23 mouse cellular contexts compared by ENCODE assay signal in the genomic region with DNA sequence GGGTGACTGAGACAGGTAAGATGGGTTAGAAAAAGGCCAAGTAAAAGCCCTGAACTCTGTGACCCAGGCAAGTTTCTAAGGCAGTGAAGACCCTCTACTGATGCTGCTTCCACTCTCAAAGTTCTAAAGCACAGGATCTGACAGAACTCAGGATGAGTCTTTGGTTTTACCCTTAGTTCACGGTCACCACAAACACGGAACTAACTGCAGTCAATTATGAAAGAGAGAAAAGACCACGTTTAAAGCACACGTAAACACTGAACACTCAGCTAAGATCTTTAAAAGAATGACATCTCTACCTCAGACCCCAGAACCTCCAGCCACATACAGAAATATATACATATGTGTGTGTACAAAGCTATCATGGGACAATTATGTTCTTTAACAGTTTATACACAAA. TPM values are rescaled to one million over a fixed set of nuclear protein-coding genes. Genes with fewer than 3 reads are reported as not detected.
DNase-seq lines count a peak whose midpoint lies in the region; ATAC-seq and TF ChIP-seq lines count a peak whose summit lies in the region.
"Had no signal": no experiment of that assay in that cellular context is flagged by ENCODE, and none has a peak within 500 bp of the region (broad histone marks: within the 10 kb centered on the region; RNA-seq: fewer than 3 reads in every experiment).

No protein-coding gene starts in this region.

- no peaks in the 10 kb centered on the region for H3K27me3 ChIP-seq in liver, embryonic 13.5 days
- no peaks in the 10 kb centered on the region for H3K27me3 ChIP-seq in liver, embryonic 11.5 days (replicated peaks; ENCODE audit: control insufficient read depth, insufficient read depth, low read length)
- H3K27me3 ChIP-seq in small intestine, adult 2 months (ENCODE audit: control insufficient read depth, insufficient read depth, low read length) = no peaks in the 10 kb centered on the region
- no peaks in the 10 kb centered on the region for H3K27me3 ChIP-seq in limb, embryonic 10.5 days (ENCODE audit: low read depth, poor library complexity, severe bottlenecking)
- H3K27me3 ChIP-seq: embryonic facial prominence, embryonic 15.5 days; hindbrain, embryonic 15.5 days; limb, embryonic 15.5 days; midbrain, embryonic 15.5 days; Patski had no signal

- peaks cover 17% of the 10 kb centered on the region for H3K36me3 ChIP-seq in liver, embryonic 13.5 days
- H3K36me3 ChIP-seq in liver, embryonic 11.5 days (ENCODE audit: control insufficient read depth, insufficient read depth, low read length) = peaks cover 12% of the 10 kb centered on the region; the same call in 1 of the 2 replicates
- peaks cover 11% of the 10 kb centered on the region for H3K36me3 ChIP-seq in small intestine, adult 2 months (ENCODE audit: control insufficient read depth, insufficient read depth, low read length)
- peaks cover 26% of the 10 kb centered on the region for H3K36me3 ChIP-seq in limb, embryonic 10.5 days
- H3K36me3 ChIP-seq: midbrain, embryonic 15.5 days had no signal

- DNase-seq in liver, embryonic 13.5 days = no peak
- DNase-seq in liver, embryonic 11.5 days (ENCODE audit: low spot score) = no peak
- peak; percentile 31 for DNase-seq in CD4-positive helper T cell, adult 2 months (ENCODE audit: low read depth, low spot score)
- DNase-seq in induced T-regulatory cell, adult 2 months (ENCODE audit: low read depth) = peak; percentile 46
- DNase-seq in embryo, embryonic 11 days = no peak
- no peak for DNase-seq in limb, embryonic 10.5 days (ENCODE audit: low spot score)
- DNase-seq: adrenal gland, postnatal 36 days; cerebellum, adult 9-11 months; gastrocnemius, postnatal 14 days; kidney, adult 8-10 months; kidney, postnatal 36 days; layer of hippocampus, adult 9-11 months; lung, postnatal 36 days; thymus, adult 2 months had no signal

- no peak for TF ChIP-seq POLR2A in small intestine, adult 2 months (IDR thresholded peaks at IDR 0.05; ENCODE audit: low read depth, low read length)

- H3K27ac ChIP-seq in liver, embryonic 13.5 days = no peak overlapping the region
- no peak overlapping the region for H3K27ac ChIP-seq in liver, embryonic 11.5 days (ENCODE audit: low read depth, low read length)
- H3K27ac ChIP-seq in small intestine, adult 2 months (ENCODE audit: insufficient read depth, low read depth, low read length) = peak overlapping the region; percentile 57; the same call in 1 of the 2 replicates
- H3K27ac ChIP-seq in limb, embryonic 10.5 days = no peak overlapping the region
- H3K27ac ChIP-seq: embryonic facial prominence, embryonic 15.5 days; forebrain, embryonic 10.5 days; heart, embryonic 10.5 days; hindbrain, embryonic 15.5 days; limb, embryonic 15.5 days; midbrain, embryonic 15.5 days had no signal

- no peaks in the 10 kb centered on the region for H3K9me3 ChIP-seq in liver, embryonic 13.5 days (replicated peaks)
- H3K9me3 ChIP-seq in liver, embryonic 11.5 days (ENCODE audit: control insufficient read depth, low read length) = no peaks in the 10 kb centered on the region
- no peaks in the 10 kb centered on the region for H3K9me3 ChIP-seq in limb, embryonic 10.5 days (replicated peaks)
- H3K9me3 ChIP-seq: embryonic facial prominence, embryonic 15.5 days; forebrain, embryonic 10.5 days; heart, embryonic 10.5 days; hindbrain, embryonic 15.5 days; limb, embryonic 15.5 days; midbrain, embryonic 15.5 days had no signal

- peak overlapping the region; percentile 25 for H3K4me2 ChIP-seq in liver, embryonic 13.5 days
- no peak overlapping the region for H3K4me2 ChIP-seq in liver, embryonic 11.5 days
- H3K4me2 ChIP-seq: embryonic facial prominence, embryonic 15.5 days; hindbrain, embryonic 15.5 days; limb, embryonic 15.5 days; midbrain, embryonic 15.5 days had no signal

- no peak for TF ChIP-seq CTCF in small intestine, adult 2 months (IDR thresholded peaks at IDR 0.05; ENCODE audit: extremely low read depth, insufficient read length, insufficient replicate concordance, low read depth, low read length)

- H3K4me1 ChIP-seq in liver, embryonic 13.5 days (replicated peaks) = peaks cover 44% of the 10 kb centered on the region
- H3K4me1 ChIP-seq in liver, embryonic 11.5 days (replicated peaks; ENCODE audit: control insufficient read depth, insufficient read depth, low read length) = peaks cover 11% of the 10 kb centered on the region
- peaks cover 27% of the 10 kb centered on the region for H3K4me1 ChIP-seq in small intestine, adult 2 months (ENCODE audit: control insufficient read depth, insufficient read depth, insufficient read length, low read length)
- peaks cover 4% of the 10 kb centered on the region; the same call in 1 of the 2 replicates for H3K4me1 ChIP-seq in limb, embryonic 10.5 days

- H3K4me3 ChIP-seq in liver, embryonic 13.5 days (replicated peaks) = no peak overlapping the region
- H3K4me3 ChIP-seq in liver, embryonic 11.5 days (ENCODE audit: low read depth, low read length) = no peak overlapping the region
- no peak overlapping the region for H3K4me3 ChIP-seq in small intestine, adult 2 months (ENCODE audit: low read depth, low read length)
- H3K4me3 ChIP-seq in limb, embryonic 10.5 days = no peak overlapping the region
- H3K4me3 ChIP-seq: embryonic facial prominence, embryonic 15.5 days; forebrain, embryonic 10.5 days; heart, embryonic 10.5 days; hindbrain, embryonic 15.5 days; limb, embryonic 15.5 days; midbrain, embryonic 15.5 days had no signal

- WGBS in liver, embryonic 13.5 days (ENCODE audit: insufficient replicate concordance) = 72% methylated on average over 4 of the region's 4 CpGs
- 92% methylated on average over 4 of the region's 4 CpGs for WGBS in liver, embryonic 11.5 days
- WGBS in small intestine, adult 2 months = 20% methylated on average over 4 of the region's 4 CpGs
- WGBS in limb, embryonic 10.5 days = 90% methylated on average over 4 of the region's 4 CpGs

- no peak for ATAC-seq in liver, embryonic 13.5 days (ENCODE audit: low read depth)
- no peak for ATAC-seq in liver, embryonic 11.5 days (replicated peaks; ENCODE audit: low FRiP score)
- no peak for ATAC-seq in cerebellum, adult (ENCODE audit: insufficient number of reproducible peaks, low FRiP score, low TSS enrichment)
- ATAC-seq: midbrain, embryonic 15.5 days; Patski had no signal

- no peak overlapping the region for H3K9ac ChIP-seq in liver, embryonic 13.5 days
- no peak overlapping the region for H3K9ac ChIP-seq in liver, embryonic 11.5 days (ENCODE audit: low read depth, low read length)
- H3K9ac ChIP-seq: embryonic facial prominence, embryonic 15.5 days; hindbrain, embryonic 15.5 days; limb, embryonic 15.5 days; midbrain, embryonic 15.5 days had no signal

RNA-seq across cellular contexts. Expression of a gene that starts 6.0 kb away (rescaled TPM):
- 19.4 and 21.5 TPM in 2 replicates for polyA plus RNA-seq in liver, embryonic 13.5 days (2015; fragmentation: Nextera tagmentation; extraction: Ambion mirVana)
- polyA plus RNA-seq in liver, embryonic 11.5 days (2014; fragmentation: Nextera tagmentation; extraction: Ambion mirVana) = 33.1 and 33.2 TPM in 2 replicates
- 18.9 and 47.7 TPM in 2 replicates for polyA plus RNA-seq in small intestine, adult 2 months (2012; rRNA removed)
- polyA plus RNA-seq in limb, embryonic 10.5 days (2016; fragmentation: Nextera tagmentation; extraction: Ambion mirVana) = 24.0 and 27.3 TPM in 2 replicates

RNA-seq across cellular contexts. Expression of a gene that starts 42.2 kb away (rescaled TPM):
- polyA plus RNA-seq in liver, embryonic 13.5 days (2015; fragmentation: Nextera tagmentation; extraction: Ambion mirVana) = not detected in 2 replicates
- not detected in 2 replicates for polyA plus RNA-seq in liver, embryonic 11.5 days (2014; fragmentation: Nextera tagmentation; extraction: Ambion mirVana)
- 8.8 and 12.4 TPM in 2 replicates for polyA plus RNA-seq in small intestine, adult 2 months (2012; rRNA removed)
- not detected in 2 replicates for polyA plus RNA-seq in limb, embryonic 10.5 days (2016; fragmentation: Nextera tagmentation; extraction: Ambion mirVana)
- polyA plus RNA-seq: embryonic facial prominence, embryonic 15.5 days; forebrain, embryonic 10.5 days; heart, embryonic 10.5 days; hindbrain, embryonic 15.5 days; limb, embryonic 15.5 days; midbrain, embryonic 15.5 days; thymus, adult 2 months had no signal

RNA-seq across cellular contexts. Expression of a gene that starts 50.0 kb away (rescaled TPM):
- polyA plus RNA-seq in liver, embryonic 13.5 days (2015; fragmentation: Nextera tagmentation; extraction: Ambion mirVana) = 1.7 and 1.8 TPM in 2 replicates
- 4.0 and 5.3 TPM in 2 replicates for polyA plus RNA-seq in liver, embryonic 11.5 days (2014; fragmentation: Nextera tagmentation; extraction: Ambion mirVana)
- 4.6 and 6.3 TPM in 2 replicates for polyA plus RNA-seq in small intestine, adult 2 months (2012; rRNA removed)
- polyA plus RNA-seq in limb, embryonic 10.5 days (2016; fragmentation: Nextera tagmentation; extraction: Ambion mirVana) = 5.3 and 5.7 TPM in 2 replicates

Comparison
In these comparisons a context has a peak if more than half of its experiments do, and no peak if none do; other contexts are left out.
1. DNase-seq: peak in CD4-positive helper T cell, adult 2 months (single experiment) and induced T-regulatory cell, adult 2 months (single experiment); none in liver, embryonic 13.5 days (single experiment), liver, embryonic 11.5 days (single experiment), embryo, embryonic 11 days (single experiment) and limb, embryonic 10.5 days (single experiment).